Mouse (Mus musculus) monocyte, adult 2 months (primary cell): ENCODE measurements around the gene Mmgt1.

Source experiments
- DNase-seq, 2 experiments: peaks; one replicate each; pipeline ENCODE4 v3.0.0; 2022; ENCODE audit warnings: low spot score in 2 of 2, low read depth in 1 of 2

Mmgt1 gene

GRCm38 (mm10) chrX:56597887-56598640 lies at the start of gene Mmgt1:
TSS of gene Mmgt1 (minus strand) at chrX:56598069.
- DNase-seq = peak; percentile 78 to 83

DNA sequence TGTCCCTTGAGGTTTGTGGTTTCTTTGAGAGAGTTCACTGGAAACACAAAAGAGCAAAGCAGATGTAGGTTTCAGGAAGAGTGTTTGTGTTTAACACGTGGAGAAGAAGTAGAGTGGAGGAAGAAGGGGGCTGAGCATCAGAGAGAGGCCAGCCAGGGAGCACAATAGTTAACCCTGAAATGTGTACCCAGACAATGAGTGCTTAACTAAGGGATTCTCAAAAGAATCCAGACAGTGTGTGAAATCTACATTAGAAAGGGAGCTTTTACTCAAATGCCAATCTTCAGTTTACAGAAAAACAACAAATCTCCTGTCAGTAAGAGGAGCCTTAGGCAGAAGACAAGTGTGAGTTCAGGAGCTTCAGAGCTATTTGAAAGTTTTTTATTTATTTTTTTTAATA lies 42.2 kb upstream of the Mmgt1 start:
- no peak for DNase-seq

- no peak for DNase-seq
These were observed 38.3 kb upstream of the Mmgt1 start for GRCm38 (mm10) chrX:56636185-56636584.

GRCm38 (mm10) chrX:56615236-56615635 lies 17.4 kb upstream of the Mmgt1 start:
- DNase-seq = no peak

DNA sequence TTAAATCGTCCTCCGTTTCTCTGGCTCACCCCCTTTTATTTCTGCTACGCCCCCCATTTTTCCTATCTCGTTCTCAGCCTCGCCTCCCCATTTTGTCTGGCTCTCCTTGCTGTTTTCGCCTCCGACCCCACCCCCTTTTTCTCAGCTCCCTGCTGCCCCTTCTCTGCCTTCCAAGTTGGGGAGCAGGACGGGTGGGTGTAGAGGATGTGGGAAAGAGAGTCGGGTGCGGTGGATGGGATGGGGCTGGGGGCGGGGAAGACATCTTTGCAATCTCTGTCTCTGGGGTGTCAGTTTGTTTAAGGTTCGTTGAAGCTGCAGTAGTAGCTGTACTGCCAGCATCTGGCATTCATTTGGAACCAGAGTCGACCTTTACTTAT lies 12.4 kb upstream of the Mmgt1 start:
- DNase-seq = no peak

DNA sequence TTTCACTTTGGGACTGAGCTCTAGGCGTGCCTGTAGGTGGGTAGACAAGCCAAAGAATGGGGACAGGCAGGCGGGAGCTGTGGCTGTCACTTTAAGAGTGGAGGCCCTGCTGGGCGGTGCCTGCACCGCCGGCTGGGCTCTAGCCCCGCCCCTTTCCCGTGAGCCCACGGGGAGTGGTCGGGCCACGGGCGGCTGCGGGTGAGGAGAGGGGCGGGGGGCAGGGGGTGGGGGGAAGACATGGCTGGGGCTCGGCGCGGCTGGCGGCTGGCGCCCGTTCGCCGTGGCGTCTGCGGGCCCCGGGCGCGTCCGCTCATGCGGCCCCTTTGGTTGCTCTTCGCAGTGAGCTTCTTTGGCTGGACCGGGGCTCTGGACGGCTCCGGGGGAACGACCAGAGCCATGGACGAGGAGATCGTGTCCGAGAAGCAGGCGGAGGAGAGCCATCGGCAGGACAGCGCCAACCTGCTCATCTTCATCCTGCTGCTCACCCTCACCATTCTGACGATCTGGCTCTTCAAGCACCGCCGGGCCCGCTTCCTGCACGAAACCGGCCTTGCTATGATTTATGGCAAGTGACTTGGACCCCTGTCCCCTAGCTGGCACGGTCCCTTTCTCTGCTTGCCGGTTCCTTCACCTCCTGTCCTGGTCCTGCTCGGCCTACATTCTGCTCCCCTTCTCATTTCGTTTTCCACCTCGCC lies 11.9 kb upstream of the Mmgt1 start, which contains the start of gene Slc9a6:
Gene Slc9a6 (plus strand): TSS at position 135 of the 695 bp plus-strand sequence.
- DNase-seq = peak in 1 of 2 experiments; percentile 16

DNA sequence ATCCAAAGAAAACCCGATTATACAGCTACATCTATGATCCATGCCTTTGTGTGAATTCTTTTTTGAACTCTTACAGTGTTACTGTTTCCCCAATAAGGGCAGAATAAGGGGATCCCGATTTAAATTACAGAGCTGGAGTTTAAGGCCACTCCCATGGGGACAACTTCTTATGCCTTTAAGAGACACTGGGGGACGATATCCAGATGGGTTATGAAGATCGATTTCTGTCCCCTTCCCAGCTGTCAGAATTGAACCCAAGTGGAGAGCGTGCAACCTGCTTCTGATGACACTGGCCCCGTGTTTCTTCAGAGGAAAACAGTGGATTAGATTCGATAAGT lies 11.4 kb upstream of the Mmgt1 start:
- no peak for DNase-seq

GRCm38 (mm10) chrX:56607032-56607710 lies 9.3 kb upstream of the Mmgt1 start:
- DNase-seq = no peak

GRCm38 (mm10) chrX:56606536-56606935 lies 8.7 kb upstream of the Mmgt1 start:
- no peak for DNase-seq

DNA sequence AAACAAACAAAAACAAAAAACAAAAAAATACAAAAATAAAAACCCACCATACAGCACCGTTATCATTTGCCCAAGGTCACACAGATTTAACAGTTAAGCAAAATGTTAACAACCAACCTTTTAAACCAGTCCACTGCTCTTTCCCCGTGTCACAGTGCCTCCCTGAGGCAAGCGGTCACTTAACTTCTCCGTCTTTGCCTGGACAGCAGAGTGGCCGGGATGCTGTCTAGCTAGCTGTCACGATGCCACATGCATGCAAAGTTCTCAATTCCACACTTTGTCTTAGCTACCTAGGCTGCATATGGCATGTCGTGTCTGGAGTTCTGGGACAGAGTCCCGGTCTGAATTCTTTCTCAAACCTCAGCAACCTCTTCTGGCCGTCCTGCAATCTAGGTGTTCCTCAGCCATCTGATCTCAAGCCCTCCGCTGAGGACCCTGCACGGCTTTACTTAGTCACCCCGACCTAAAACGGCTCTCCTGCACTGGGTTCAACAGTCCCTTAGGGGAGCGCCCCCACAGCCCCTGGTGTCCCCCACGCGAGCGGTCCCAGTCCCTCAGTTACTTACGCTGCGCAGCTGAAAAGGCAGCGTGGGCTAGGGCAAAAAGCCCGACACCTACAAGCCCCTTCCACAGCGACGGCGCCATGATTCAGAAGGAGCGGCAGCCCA lies 516 bp downstream of the Mmgt1 start:
- no peak for DNase-seq

- no peak for DNase-seq
These were observed 19.7 kb downstream of the Mmgt1 start for GRCm38 (mm10) chrX:56578200-56578599.

DNA sequence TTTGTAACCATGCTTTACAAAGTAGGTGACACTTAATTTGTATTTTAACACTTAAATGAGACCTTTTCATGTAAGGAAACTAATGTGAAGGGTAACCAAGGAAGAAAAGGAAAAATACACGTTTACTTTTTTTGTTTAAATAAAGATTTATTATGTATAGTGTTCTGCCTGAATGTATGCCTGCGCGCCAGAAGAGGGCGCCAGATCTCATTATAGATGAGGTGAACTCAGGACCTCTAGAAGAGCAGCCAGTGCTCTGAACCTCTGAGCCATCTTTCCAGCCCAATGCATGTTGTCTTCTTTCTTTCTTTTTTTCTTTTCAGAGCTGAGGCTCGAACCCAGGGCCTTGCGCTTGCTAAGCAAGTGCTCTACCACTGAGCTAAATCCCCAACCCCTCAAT lies 25.4 kb downstream of the Mmgt1 start:
- DNase-seq = no peak

GRCm38 (mm10) chrX:56553584-56553983 lies 44.3 kb downstream of the Mmgt1 start:
- DNase-seq = no peak

DNA sequence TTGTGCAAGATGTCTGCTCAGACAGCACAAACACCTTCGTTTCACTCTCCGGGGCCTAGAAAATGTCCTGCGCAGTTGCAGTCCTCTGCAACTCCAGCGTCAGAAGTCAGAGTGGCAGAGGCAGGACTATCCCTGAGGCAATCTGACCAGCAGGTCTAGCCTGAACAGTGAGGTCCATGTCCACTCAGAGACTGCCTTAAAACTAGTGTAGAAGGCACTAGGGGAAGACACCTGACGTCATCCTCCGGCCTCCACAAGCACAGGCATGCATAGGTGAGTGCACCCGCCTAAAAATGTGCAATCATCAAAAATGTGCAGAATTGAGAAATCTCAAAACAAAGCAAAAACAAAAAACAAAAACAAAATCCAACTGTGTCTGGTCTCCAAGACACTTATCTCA lies 48.4 kb downstream of the Mmgt1 start, which contains the start of gene Gm648:
Gene Gm648 (minus strand): TSS at position 101 of the 400 bp plus-strand sequence.
- no peak for DNase-seq

DNA sequence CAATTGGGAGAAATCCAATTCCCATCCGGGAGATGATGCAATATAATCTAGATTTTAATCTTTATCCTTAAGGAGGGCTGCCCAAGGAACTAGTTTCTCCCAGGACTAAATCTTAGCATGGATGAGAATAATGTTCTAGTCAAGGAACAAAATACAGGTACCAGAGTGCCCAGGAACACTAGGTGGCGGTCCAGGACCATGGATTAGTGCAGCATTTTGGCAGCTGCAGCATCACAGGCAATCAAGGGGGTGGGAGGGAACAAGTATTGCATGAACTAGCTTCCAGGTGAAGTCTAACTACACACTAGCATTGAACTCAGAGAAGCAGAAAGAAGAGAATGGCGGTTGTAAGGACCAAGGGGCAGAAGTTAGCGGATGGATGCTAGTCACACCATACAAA lies 60.7 kb downstream of the Mmgt1 start:
- no peak for DNase-seq
